Mouse (Mus musculus) heart, postnatal 36 days (tissue): ENCODE data around the gene Rsf1. TPM values are rescaled to one million over a fixed set of nuclear protein-coding genes. Genes with fewer than 3 reads are reported as not detected.
A peak's percentile ranks its signal among the peaks of the same experiment; 100 is the strongest.

Source experiments
- DNase-seq, 2 experiments: peaks; one replicate each; pipeline ENCODE4 v3.0.0; 2021 to 2022
- intact Hi-C: fragments of 180-260 bp; cut with DNase I; formaldehyde crosslinking; loops from one replicate; pipeline ENCODE4 v1.15.1; 2025
- total RNA-seq, 2 experiments: library from RNA; stranded (reverse); gene quantifications; 2 replicates each; pipeline ENCODE4 v1.2.3; 2021

Gene Rsf1
- total RNA-seq, 2 experiments from 2014 or later, result 15.0 to 17.2 TPM

DNA sequence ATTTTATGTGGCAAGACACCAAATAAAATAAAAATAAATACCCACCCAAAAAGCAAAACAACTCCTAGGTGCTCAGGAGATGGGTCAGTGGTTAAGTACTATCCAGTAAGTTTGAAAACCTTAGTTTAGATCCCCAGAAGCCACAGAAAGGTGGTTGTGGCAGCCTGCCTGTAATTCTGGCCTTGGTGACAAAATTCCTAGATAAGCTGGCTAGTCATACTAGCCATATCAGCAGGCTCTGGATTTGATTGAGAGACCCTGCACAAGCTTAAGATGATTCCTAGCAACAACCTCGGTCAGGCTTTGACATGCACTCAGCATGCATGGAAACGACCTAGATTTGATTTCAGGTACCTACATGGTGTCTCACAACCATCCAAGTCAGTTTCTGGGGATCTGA lies 49.7 kb downstream of the Rsf1 start:
- no peak for DNase-seq
- intact Hi-C loops, result no loop called here

DNA sequence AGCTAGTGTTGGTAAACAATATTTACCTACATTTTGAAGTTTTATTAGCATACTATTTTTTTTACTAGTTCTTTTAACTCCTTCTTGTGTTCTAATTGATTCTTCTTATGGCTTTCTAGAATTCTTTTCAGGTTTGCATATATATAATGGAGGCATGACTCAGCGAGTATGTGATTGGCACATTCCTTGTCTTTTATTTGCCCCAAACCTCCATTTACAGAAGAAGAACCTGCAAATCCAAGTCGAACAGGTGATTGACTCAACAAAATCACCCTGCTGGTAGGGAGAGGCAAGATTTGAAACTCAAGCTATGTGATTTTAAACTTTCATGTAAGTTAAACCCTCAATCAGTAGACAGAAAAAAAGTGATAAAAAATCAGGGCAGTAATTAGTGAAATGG lies 51.6 kb downstream of the Rsf1 start:
- intact Hi-C loops, result no loop called here
- DNase-seq, result no peak

DNA sequence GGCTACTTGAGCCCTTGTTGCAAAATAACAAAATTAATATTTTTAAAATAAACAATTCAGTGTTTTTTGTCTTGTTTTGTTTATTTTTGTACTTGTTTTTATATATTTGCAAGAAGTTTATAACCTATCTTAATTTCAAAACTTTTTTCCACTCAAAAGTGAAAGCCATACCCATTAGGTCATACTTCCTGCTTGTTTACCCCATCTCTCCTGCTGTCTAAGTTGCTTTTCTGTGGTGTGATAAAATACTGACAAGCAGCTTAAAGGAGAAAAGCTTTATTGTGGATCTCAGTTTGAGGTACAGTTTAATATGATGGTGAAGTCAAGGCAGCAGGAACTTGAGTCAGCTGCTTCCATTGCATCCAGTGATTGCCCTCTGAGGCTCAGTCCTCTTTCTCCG lies 53.2 kb downstream of the Rsf1 start:
- no peak for DNase-seq
- intact Hi-C loops, result no loop called here

DNA sequence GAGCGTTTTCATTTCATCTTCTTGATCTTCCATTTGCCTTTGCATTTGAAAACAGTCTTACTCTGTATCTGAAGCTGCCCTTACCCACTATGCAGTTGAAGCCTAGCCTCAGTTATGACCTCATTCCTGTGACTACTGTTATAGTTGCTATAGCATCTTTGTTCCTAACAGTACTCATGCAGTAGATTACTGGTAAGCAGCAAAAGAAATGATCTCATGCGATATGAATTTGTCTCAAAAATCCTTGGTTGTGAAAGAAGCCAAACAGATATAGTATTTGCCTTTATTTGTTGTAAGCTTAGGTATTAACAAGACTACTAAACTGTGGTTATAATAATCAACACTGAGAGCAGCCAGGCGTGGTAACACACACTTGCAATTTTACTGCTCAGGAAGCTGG lies 65.4 kb downstream of the Rsf1 start:
- intact Hi-C loops, result no loop called here
- no peak for DNase-seq

DNA sequence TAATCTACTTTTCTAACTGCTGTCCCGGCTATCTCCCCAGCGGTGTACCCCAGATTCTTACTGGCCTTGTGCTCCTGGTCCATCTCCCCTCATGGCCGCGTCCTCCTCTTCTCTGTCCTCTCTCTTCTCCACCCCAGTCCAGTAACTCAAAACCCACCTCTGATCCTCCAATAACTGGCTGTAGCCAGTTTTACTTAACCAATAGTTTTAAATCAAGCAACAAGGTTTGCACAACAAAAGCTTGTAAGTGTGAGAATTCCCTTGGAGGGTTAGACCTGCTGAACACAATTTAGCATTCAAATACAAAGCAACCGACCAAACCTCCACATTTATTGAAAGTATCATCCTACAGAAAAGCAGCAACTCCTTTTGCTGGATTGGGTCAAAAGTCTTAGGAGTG lies 68.0 kb downstream of the Rsf1 start:
- intact Hi-C loops, result no loop called here
- no peak for DNase-seq

DNA sequence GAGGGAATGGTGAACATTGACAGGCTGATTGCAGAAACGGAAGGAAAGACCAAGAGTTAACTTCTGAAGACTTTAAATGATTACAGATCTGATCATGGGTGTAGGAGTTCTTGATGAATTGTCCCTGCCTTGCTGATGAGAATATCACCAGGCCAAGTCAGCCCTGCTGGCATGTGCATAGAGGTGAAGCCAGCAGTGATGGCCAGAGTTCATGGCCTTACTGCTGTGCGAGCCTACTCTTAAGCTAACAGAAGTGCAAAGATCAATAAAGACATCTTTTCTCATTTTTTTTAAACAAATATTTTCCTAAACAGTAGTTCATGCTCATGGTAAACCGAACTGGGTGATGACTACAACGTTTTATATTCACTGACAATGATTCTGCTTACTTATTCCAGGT lies 71.0 kb downstream of the Rsf1 start:
- intact Hi-C loops, result loop anchor here (5.0 kb wide), 1 partner anchor 68 kb away; no protein-coding TSS in a partner anchor
- DNase-seq, result no peak

DNA sequence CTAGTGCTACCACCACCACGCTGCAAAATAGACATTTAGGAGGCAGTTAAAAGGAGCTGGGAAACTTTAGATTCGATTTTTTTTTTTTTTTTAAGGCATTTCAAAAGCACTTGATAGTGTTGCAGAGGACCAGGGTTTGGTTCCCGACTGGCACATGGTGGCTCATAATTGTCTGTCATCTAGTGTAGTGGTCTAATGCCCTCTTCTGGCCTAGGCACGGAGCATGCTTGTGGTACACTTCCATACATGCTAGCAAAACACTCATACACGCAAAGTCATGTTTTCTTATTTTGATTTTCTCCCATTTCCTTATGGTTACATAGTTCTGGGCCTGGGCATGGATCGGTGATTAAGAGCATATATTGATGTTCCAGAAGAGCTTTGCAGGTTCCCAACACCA lies 76.5 kb downstream of the Rsf1 start:
- intact Hi-C loops, result no loop called here
- no peak for DNase-seq

DNA sequence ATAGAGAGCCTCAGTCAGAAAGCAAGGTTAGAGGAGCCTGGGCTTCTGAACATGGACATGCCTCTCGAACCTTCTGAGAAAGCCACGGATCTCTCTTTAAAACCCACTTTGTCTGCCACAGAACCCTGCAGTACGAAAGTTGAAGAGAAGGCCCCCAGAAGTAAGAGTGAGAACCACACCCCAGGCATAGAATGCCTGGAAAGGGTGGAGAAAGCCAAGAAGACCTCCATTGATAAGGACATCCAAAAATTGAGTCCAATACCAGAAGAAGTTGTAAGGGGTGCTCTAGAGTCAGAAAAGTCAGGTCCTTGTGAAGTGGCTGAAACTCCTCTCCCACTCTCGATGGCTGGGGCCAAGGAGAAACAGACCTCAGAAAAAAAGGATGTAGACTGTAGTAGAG lies 81.9 kb downstream of the Rsf1 start:
- intact Hi-C loops, result no loop called here
- no peak for DNase-seq

DNA sequence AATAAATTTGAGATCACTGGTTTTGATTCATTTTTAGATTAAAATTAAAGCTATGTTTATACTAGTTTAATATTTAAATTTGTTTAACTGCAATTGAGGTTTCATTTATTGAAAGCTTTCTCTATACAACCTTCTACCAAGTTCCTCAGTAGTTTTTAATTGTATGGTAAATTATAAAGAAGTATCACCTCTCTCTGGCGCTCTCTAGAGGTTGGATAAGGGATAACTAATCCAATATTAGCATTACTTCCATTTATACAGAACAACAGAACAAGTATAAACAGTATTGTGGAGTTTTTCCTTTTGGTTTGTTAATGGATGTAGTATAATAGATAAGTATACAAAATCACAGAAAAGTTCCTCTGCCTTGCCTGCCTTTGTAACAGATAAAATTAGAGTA lies 99.5 kb downstream of the Rsf1 start:
- DNase-seq, result no peak
- intact Hi-C loops, result loop anchor here (2.0 to 5.0 kb wide), 2 partner anchors 102 to 254 kb away; partner anchors contain the start of genes Aamdc and Rsf1

DNA sequence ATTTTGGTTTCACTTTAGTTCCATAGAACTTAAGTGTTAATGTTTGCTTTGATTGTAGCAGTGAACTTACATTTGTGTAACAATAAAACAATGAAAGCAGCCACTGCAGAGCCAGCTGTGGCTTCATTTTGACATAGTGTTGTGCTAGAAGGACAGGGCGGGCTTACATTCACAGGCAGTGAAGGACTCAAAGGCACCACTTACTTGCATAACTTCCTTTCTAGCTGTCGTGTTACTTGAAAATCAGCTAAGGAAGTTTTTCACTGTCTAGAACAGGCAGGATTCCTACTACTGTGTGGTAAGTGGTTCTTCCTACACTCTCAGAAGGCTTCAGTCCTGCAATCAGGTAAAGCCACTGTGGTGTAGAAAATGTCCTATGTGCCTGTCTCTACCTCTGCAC lies 108.1 kb downstream of the Rsf1 start:
- intact Hi-C loops, result no loop called here
- DNase-seq, result no peak

DNA sequence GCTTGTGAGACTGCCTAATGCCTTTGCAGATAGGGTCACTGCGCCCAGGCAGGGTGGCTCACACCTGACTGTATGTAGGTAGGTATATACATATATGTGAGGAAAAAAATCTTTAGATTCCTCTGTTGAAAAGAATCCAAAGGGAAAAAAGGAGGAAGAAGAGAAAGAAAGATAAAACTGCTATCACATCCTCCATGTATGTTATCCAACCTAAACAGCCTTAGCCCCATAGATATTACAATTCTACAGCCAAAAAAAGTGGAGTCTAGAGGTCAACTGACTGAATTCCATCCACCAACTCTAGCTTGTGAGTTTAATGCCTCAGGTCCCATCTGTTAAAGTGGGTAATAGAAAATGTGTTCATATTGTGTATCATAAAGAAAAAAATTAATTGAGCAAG lies 115.8 kb downstream of the Rsf1 start:
- no peak for DNase-seq
- intact Hi-C loops, result loop anchor here (5.0 kb wide), 2 partner anchors 118 to 213 kb away; partner anchors contain the start of genes Aamdc, Ints4 and Rsf1

DNA sequence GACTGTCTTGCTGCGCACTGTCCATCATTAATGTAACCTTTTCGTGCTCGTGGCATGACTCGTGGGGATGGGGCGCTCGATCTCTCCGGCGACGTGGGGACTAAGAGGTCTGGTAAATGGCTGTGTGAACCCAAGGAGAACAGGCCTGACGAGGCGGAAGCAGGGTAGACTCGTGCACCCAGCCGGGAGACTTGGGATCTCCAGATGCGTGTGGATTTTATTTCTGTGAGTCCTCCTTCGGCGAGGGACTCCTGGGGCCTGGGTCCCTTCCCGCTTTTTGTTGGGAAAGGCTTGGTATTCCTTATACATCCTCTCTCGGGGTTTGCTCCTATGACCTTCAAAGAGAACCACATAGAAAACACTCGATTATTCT lies 116.4 kb downstream of the Rsf1 start:
- DNase-seq, result peak in 1 of 2 experiments; percentile 26
- intact Hi-C loops, result loop anchor here (5.0 kb wide), 2 partner anchors 119 to 214 kb away; partner anchors contain the start of genes Aamdc, Ints4 and Rsf1

DNA sequence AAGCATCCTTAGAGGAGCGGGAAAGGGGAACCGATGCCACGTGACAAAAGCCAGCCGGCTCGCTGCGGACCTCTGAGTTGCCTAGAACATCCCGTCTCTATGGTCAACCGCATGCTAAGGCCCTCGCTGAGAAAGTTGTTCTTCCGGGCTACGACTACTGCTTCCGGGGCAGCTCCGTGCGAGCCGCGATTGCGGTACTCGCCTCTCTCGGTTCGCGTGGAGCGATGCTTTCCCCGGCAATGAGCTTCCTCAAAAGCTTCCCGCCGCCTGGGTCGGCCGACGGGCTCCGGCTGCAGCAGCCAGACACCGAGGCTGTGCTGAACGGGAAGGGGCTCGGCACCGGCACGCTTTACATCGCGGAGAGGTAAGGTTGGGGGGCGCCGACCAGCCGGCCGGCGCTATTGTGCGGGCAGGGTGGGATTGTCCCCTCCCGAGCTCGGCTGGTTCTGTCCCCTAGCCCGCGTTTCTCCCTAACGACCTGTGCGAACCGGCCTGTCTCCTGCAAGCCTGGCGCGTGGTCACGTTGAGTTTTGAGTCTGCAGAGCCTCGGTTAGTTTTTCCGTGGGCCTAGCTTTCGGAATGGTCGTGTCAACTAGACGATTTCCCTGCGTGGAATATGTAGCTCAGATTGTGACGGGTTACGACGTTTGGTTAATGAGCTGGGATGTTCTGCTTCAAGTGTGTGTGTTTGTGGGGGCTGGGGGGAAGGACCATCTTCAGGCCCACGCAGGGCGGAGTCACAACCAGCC lies 117.0 kb downstream of the Rsf1 start, which contains the start of gene Clns1a:
Clns1a (plus strand) TSS at position 129 of the 749 bp plus-strand sequence.
- intact Hi-C loops, result loop anchor here (5.0 kb wide), 2 partner anchors 119 to 214 kb away; partner anchors contain the start of genes Aamdc, Ints4 and Rsf1
- DNase-seq, result peak; percentile 91 to 96

DNA sequence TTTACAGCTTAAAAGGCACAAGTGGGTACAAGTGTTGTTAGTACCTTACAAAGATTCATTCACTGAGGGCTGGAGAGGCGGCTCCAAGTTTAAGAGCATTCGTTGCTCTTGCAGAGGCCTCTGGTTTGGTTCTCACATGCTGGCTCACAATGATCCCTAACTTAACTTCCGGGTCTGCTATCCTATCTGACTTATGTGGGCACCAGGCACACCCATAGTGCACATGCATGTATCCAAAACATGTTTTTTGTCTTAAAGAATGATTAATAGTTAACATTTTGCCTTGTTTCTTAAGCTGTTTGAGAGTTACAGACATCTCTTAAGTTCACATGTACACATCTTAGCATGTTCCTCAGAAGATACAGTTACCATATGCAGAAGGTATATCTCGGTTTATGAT lies 120.5 kb downstream of the Rsf1 start:
- intact Hi-C loops, result no loop called here
- no peak for DNase-seq

DNA sequence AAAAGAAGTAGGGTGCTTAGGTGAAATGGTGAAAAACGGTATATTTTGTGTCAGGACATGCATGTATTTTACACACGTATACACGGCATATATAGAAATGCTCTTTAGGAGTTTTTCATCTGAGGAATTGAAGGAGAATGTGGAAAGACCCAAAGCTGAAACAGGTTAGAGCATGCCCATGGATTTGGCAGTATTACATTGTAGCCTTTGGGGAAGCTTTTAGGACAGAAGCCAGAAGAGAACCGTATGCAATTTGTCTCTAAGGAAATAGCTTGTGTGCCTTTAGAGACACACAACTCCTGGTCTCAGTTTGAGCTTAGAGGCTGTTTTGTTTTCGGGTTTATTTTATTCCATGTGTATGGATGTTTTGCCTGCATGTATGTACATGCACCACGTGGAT lies 121.4 kb downstream of the Rsf1 start:
- intact Hi-C loops, result no loop called here

DNA sequence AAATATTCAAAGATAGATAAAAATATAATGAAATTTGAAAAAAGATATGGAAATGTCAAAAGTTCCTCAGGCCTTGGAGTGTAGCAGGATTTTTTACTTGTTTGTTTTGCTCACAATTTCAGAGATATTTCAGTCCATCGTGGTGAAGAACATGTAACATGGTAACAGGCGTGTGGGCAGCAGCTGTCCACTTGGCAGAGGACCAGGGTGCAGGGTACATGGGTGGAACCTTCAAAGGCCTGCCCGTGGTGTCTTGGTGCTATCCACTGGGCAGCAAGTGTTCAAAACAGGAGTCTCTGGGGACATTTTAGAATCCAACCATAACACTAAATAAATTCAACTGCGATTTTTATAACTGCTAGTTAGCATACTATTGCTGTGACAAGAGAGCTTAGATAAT lies 127.4 kb downstream of the Rsf1 start:
- DNase-seq, result peak in 1 of 2 experiments; percentile 13
- intact Hi-C loops, result no loop called here

More for the DNA sequence above, 121.4 kb downstream of the Rsf1 start:
- DNase-seq, result no peak

DNA sequence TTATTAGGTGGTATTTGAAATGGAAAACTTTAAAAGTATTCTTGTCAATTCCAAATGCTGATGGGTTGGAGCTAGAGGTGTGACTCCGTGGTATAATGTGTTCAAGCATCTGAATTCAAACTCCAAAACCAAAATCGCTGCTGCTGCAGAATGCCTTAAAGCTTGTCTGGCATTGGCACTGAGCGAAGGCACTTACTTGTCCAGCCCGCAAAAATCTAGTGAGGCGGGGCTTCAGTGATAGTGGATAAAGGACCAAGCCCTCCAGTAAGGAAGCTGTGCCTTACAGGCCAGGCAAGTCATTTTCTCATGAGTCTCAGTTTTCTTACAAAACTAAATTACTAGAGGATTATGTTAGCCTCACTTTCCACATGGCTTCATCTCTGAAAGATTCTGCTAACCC lies 128.1 kb downstream of the Rsf1 start:
- no peak for DNase-seq
- intact Hi-C loops, result no loop called here

DNA sequence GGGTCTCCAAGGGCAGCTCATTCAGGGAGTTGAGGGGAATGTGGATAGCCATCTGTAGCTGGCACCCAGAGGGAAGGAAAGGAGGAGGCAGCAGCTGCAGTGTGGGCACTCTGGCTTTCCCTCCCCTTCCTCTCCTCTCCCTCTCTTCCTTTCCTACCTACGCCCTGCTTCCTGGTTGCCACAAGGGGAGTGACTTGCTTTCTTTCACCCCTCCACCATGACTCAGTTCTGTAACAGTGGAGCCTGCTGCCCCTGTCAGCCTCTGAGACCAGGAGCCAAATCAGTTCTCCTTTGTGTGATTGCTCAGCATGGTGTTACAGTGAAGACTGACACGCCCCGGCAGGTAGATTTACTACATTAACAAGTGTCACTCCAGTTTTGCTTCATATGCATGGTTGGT lies 129.5 kb downstream of the Rsf1 start:
- intact Hi-C loops, result no loop called here
- DNase-seq, result no peak

DNA sequence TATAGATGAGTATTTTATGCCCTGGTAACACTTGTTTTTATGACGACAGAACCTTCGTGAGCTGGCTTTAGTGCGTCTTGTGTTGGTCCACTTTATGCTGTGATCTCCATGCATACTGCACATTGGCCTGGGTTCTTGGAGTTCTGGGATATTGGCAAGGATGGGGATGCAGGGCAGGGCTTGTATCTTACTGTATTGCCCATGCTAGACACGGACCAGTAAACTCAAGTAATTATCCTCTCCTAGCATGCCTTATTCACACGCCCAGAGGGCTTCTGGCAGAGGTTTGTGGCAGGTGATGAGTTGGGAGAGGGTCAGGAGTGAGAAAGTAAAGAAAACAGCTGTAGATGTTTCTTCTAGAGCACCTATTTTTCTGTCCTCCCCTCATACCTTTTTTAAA lies 135.0 kb downstream of the Rsf1 start:
- intact Hi-C loops, result no loop called here

DNA sequence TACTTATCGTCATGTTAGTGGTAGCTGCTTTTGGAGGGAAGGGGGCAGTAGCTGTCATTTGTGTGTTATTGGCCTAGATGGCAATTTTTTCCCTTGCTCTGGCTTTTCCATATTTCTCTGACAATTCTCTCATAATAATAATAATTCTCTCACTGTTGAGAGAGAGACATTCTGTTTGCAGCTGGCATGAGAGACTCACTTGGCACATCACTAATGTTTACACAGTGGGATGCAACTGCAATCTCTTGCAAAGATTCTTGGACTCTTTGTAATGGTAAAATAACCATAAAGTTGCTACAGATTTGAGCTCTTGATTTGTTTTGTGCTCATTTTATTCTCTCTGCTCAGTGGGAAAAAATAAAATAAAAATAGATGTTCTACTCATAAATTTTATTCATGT lies 137.6 kb downstream of the Rsf1 start:
- no peak for DNase-seq
- intact Hi-C loops, result no loop called here

More for the DNA sequence above, 135.0 kb downstream of the Rsf1 start:
- DNase-seq, result no peak

DNA sequence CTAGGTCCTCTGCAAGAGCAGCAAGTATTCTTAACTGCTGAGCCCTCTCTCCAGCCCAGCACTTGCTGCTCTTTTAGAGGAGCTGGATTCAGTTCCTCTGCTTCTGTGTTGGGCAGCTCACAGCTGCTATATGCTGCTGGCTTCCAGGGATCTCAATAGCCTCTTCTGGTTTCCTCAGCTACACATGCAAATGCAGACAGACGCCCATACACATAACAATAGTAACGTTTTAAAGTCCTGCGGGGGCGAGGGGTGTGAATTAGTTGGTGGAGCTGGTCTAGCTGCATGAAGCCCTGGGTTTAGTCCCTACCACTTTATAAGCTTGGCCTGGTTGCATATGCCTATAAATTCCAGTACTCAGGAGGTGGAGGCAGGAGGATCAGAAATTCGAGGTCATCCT lies 139.4 kb downstream of the Rsf1 start:
- no peak for DNase-seq
- intact Hi-C loops, result no loop called here

DNA sequence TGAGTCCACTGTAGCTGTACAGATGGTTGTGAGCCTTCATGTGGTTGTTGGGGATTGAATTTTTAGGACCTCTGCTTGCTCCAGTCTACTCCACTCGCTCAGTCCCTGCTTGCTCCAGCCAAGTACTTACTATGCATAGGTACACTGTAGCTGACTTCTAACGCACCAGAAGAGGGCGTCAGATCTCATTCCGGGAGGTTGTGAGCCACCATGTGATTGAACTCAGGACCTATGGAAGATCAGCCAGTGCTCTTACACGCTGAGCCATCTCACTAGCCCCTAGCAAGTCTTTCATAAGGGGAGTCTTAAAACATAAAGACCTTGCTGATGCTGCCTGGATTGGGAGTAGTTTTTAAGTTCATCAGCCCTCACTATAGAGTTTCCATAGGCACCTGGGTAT lies 140.4 kb downstream of the Rsf1 start:
- DNase-seq, result no peak
- intact Hi-C loops, result no loop called here
